Mouse (Mus musculus) kidney, postnatal 4 days (tissue): ENCODE measurements around the gene Plekha5.
"Not testable (repeated sequence)": the region's sequence is repeated elsewhere in the genome, so short reads cannot be mapped to it uniquely, and the experiment has no call there.

ENCODE experiments used
- DNase-seq, 2 experiments: peaks; one replicate each; pipeline ENCODE4 v3.0.0; 2021; ENCODE audit warnings: mixed read lengths in 2 of 2

Gene Plekha5

DNA sequence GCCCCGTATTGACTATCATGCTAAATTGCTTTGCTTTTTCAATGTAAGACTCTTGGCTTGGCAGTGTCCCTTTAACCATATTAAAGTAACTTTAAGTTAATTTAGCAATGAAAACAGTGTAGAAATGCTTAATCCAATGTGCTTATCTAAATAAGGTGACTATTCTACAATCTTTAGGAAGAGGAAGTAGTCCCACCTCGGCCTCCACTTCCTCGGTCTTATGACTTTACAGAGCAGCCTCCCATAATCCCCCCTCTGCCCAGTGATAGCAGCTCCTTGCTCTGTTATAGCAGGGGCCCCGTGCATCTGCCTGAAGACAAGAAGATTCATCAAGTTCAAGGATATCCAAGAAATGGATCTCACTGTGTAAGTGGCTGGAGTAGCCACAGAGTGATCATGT, 156.3 kb downstream of the Plekha5 start:
- no peak for DNase-seq

DNA sequence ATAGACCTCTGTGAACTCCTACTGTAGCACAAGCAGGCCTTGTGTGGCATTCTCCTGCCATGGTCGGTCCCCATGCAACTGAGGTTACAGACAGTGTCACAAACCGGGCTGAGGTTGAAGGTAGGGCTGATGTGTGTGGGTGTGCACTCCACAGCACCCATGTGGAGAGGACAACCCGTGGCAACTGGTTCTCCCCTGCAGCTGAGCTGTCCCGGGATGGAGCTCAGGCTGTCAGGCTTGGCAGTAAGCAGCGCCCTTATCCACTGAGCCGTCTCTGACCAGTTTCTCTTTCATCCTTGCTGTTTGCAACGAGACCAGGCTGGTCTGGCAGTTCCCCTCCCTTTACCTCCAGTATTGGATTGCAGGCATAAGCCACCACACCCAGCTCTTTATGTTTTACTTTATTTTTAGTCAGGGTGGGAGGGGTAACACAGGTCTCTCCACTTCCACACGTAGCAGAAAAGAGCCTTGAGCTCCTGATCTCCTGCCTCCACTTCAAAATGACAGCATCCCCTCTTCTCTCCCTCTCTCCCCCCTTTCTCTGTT, 162.9 kb downstream of the Plekha5 start:
- DNase-seq: no peak

DNA sequence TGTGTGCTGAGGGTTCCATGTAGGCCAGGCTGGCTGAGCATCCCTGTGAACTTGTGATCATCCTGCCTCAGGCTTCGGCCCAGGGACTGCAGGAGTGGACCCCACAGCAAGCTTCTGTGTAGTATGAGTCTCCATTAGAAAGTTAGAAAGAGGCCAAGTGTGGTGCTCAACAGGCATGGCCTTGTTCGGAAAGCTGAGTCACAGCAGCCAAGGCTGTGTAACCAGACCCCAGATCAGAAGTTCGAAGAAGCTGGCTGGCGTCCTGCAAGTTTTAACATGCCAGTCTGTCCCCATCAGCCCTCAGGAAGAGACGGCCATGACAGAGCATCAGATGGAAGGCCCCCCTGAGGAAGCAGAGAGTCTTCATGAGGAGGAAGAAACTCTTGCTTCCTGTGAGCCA, 167.5 kb downstream of the Plekha5 start:
- DNase-seq: no peak

DNA sequence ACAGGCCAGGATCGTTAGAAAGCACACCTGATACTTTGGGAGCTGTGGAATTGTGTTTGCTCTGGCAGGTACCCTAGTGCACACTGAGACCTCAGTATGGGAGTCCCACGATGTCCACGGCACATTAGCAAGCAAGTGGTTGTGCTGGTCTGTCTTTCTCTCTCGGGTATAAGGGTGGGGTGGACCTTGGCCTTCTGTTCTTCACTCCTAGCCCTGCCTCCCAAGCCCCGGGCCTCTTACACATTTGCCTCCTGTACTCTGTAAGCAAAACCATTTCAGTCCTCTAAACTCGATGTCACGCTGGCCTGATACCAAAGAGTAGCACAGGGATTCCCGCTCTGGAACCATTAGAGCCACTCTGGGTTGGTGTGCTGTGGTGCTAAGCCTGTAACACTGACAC, 168.9 kb downstream of the Plekha5 start:
- DNase-seq: no peak

DNA sequence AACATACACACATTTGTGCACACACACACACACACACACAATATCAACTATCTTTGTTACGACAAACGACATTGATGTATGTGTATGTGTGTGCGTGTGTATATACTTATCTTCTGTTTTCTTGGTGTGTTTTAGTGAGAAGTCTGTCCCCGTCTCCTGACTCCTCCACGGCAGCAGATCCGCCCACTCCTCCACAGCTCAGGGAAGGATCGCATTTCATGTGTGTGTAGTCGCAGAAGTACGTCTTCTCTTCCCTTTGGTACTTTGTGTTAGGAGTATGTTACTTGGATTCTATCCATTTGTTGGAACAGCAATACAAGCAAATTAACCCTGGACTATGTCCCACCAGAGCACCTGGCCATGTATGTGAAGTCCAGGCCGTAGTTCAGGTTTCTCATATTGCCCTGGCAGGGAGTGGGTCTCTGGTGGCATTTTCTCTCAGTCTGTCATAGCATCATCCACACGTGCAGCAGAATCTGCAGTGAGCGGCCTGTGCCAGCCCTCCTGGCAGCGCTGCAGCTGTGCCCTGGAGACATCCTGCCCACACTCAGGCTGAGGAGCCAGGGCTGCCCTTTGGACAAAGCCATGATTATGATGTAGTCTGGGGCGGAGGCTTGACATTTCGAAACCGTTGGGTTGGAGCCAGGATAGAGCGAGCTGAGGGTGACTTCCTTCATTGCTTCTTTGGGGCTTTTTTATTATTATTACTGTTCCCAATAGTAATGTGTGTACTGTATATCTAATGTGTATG, 169.7 kb downstream of the Plekha5 start:
- peak; percentile 31 to 55 for DNase-seq

DNA sequence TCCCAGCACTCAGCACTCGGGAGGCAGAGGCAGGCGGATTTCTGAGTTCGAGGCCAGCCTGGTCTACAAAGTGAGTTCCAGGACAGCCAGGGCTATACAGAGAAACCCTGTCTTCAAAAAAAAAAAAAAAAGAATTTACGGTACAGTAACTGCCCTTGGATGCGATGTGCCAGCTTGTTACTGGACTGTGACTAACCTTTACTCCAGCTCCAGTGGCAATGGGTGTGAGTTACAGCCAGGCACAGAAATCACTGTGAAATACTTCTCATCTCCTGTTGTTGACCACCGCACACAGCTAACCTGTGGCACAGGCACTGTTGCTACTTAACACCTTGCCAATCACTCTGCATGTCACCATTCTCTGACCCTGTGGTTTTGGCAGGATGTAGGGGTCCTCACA, 171.7 kb downstream of the Plekha5 start:
- not testable (repeated sequence) for DNase-seq

DNA sequence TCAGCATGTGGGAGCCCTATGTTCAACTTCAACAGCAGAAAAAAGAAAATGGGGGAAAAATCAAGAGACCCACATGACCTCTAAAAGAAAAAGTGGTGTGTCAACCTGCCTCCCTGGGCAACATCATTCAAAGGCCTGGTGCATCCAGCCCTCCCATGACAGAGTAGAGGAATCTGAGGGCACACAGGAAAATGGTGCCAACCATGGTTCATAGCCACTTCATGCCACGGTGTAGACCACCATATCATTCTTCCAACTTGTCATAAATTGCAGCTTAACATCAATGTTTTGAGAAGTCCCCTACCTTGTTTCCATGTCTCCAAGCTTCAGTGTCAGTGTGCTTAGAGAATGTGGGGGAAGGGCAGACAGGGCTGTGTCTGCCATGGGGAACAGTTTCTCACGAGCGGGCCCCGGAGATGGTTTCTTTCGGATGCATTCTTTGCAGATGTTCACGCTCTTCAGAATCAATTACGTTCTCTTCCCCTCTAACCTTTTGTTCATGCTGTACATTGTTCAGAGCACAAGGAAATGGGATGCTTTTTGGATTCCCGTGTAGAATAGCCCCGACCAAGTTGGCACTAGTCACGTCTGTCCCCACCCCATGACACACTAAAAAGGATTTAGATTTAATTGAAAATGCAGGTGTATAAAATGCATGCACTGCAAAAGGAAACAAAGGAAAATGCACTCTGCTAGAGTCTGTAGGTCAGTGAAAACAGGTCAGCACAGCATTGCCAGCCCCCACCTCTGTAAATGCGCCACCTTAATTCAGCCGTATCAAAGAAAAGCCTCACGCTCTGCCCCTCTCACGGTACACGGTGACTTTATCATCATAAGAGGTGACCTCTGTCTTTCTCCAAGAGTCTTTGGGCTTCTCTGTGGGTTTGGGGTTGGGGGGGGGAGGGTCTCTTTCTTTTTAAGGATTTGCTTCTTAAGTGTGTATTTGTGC, 173.8 kb downstream of the Plekha5 start:
- no peak for DNase-seq

DNA sequence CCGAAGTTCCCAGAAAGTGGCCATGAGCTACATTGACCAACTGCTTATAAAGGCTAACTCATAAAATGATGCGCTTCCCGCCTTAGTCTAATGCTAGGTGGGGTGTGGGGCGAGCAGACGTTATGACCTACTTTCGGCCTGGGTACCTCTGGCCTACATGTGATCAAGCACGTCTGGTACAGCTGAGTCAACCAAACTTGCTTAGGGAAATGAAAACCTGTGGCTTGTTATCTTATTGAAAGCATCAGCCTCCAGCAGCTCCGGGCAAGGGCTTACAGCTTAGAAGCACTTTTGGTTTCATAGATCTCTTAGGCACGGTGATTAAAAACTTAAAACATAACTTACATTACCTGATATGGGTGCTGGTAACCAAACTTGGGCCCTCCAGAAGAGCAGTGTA, 174.7 kb downstream of the Plekha5 start:
- no peak for DNase-seq

DNA sequence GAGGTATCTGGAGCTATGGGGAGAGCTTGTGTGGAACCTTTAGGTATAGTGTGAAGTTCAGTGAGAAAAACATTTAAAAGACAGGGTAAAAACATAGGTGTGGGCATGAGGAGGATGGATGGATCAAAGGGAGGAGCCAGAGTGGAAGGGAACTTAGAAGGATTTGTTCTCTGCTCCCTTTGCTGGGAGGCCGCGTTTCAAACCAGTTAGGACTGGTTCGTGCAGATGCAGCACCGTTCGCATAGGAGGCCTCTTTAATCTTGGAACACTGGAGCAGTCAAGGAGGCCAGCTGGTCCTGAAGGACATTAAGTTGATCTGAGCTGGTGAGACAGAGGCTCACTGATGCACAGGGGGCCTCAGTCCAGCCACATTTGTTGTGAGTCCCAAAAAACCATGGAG, 175.5 kb downstream of the Plekha5 start:
- no peak for DNase-seq

DNA sequence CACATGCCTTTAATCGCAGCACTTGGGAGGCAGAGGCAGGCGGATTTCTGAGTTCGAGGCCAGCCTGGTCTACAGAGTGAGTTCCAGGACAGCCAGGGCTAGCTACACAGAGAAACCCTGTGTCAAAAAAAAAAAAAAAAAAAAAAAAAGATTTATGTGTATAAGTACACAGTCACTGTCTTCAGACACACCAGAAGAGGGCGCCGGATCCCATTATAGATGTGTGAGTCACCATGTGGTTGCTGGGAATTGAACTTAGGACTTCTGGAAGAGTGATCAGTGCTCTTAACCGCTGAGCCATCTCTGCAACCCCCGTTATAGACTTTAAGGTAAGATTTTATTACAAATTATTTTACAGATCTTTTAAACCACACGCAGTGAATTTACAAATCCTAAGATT, 176.8 kb downstream of the Plekha5 start:
- peak in 1 of 2 experiments; percentile 40 for DNase-seq

DNA sequence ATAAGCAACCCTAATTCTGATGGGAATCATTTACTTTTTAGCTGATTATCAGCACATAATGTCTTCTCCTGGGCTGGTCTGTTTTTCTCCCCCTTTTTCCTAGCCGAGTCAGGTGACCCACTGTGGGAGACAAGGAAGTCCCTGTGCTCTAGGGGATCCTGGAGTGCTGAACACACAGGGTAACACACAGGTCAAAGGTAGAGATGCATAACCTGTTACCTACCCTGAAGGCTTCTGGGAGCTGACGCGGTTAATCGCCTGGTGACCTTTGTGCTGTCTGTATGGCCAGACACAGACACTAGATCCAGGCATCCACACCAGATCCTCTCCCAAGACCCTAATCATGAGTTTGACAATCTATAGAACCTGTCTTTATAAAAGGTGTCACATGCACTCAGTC, 177.3 kb downstream of the Plekha5 start:
- no peak for DNase-seq

DNA sequence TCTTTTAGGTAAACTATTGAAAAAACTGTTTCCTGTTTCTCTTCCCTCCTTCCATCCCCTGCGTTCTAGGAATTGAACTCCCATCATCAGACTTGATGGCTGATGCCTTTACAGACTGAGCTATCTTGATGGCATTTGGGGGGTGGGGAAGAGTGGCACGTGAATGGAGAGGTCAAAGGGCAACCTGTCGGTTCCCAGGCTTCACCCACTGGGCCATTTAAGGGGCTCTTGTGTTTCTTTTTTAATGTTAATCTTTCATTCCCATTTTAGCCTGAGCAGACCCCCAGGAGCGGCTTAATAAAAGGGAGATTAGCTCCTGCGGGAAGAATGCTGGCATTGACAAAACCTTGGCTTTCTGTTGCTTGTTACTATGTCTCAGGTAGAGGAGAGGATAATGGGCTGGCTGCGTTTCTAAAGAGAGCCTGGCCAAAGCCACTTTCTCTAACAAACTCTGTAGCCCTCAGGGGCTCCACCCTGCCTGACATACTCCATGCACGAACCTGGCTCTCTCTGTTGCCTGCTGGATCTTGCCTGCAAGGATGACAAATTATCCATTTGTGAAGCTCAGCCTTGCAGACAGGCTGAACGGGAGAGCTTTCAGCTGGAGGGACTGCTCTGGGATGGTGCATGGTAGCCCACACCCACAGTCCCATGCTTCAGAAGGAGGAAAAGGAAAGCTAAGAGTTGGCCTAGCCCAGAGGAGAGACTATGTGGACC, 179.5 kb downstream of the Plekha5 start:
- DNase-seq: no peak

DNA sequence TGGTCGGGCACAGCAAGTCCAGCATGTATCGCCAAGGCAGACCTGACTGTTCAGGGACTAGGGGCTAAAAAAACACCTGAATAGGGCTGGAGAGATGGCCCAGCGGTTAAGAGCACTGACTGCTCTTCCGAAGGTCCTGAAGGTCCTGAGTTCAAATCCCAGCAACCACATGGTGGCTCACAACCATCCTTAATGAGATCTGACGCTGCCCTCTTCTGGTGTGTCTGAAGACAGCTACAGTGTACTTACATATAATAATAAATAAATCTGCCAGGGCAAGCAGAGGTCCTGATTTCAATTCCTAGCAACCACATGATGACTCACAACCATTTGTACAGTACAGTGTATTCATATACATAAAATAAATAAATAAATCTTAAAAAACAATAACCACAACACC, 181.3 kb downstream of the Plekha5 start:
- not testable (repeated sequence) for DNase-seq

DNA sequence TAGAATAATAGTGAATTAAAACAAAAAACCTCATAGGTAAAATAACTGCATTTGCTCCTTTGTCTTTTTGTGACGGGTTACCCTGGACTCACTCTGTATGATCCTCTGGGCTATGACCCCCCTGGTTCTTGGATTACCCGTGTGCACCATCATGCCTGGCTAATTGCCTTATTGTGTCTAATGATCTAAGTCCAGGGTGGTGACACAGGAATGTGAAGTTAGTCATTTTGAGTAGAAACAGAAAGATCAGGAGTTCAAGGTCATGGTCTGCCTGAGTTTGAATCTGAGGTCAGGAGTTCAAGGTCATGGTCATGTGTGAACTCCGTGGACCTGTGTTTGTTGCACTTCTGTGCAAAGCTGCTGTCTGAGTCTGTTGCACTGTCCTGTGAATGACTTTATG, 181.9 kb downstream of the Plekha5 start:
- DNase-seq: no peak

DNA sequence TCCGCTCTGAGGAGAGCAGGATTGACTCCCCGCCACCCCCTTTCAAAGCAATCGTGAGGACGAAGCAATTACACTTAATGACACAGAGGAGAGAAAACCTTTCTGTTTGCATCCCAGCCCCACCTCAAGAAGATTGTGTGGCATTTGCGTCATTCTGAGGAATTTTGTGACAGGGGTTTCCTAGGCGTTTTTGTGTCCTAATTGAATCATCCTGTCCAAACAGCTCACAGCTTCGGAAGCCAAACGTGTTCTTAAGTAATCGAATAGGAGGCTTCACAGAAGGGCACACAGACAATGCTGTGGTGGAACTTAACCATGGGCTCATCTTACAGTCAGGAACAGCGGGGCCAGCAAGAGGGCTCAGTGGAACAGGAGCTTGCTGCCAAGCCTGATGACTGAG, 182.7 kb downstream of the Plekha5 start:
- DNase-seq: no peak

DNA sequence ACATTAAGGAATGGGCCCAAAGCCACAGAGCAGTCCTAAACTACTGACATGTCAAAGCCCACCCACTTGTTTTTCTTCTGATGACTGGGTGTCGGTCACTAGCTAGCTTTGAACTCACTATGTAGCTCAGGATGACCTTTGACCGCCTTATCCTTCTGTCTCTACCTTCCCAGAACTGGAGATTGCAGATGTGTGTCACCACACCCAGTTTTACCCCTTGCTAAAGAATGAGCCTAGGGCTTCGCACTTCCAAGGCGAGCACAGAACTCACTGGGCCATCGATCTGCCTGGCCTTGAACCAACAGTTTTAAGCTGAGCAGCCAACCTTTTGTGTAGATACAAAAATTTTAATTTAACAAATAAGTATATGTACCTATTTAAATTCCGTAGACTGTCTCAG, 184.8 kb downstream of the Plekha5 start:
- DNase-seq: no peak

DNA sequence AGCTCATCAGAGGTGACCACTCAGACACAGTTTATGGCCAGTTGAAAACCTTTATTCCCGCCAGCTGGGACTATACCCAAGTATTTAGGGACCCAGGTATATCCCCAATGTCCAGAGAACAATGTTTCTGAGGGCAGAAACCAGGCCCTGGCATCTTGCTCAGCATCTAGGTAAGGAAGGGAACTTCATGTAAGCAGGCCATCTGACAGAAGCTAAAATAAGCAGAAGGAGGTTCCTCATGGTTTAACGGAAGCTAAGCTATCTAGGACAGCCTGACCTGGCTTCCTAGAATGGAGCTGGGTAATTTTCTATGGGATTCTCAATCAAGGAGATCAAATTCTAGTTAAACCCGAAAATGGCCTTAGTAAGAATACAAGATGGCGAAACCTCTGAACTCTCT, 185.7 kb downstream of the Plekha5 start:
- DNase-seq: no peak

DNA sequence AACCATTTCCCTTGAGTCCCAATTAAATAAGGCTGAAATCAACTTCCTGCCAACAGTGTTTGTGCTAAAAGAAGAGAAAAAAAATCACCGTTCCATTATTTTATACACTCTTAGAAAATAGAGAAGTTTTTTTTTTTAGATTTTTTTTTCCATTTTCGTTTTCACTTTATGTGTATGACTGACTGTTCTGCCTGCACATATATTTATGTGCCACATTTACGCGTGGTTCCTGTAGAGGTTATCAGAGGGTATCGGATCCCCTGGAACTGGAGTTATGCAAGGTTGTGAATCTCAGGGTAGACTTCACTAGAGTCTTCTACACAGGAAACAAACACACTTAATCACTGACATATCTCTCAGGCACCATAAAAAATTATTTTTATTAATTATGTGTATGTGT, 186.3 kb downstream of the Plekha5 start:
- DNase-seq: no peak

DNA sequence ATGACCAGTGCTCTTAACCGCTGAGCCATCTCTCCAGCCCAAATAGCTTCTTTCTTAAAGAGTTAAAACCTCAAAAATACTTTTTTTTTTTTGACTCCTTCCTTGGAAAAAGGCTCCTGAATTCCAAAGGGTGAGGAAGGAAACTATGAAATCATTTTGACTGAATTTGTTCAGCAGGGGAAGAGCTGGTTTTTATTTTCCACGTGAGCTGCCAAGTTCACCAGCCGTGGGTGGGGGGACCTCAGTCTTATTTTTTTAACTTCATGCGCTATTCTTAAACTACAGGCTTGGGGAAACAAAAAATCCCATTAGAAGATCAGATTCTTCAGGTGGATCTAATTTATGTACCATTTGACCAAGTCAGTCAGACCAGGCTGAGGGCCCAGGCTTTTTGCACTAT, 187.4 kb downstream of the Plekha5 start:
- DNase-seq: no peak

DNA sequence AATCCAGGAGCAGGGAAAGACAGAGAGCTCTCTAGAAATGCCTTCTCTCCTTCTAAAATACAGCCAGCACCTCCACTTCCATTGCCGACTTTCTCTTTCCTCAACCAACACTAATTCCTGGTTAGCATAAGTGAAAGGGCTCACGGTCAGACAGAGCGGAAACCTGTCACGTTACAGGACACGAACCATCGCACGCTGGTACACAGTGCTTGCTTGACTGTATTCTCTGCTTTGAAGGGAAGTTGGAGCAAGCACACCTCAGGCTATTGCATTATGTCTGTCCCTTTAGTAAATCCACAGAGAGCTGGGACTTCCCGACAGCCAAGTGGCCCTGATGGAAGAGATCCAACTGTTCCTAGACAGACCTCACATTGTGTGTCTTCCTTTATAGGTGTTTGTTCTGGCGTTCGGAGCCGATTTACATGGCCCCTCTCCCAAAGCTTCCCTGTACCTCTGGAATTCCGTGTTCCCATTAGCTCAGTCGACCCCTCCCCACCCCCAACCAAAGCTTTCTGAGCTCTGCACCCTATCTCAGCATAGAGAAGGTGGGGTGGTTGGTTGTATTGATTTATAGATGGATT, 188.1 kb downstream of the Plekha5 start:
- no peak for DNase-seq

DNA sequence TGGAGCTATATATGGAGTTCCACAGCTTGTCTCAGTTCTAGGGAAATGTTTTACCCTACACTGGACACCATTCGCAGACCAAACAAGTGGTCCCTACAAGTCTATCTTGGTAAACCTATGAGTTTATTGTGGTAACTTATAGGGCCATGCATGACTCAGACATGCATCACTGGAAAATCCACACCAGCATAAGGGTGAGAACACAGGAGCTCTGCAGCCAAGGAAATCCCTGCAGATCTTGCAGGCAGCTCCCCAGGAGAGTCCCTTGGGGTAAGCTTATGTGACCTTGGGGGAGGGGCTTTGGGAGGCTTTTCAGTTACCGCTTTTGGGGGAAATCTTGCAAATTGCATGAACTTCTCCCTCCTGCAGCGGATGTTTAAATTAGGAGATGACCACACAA, 190.0 kb downstream of the Plekha5 start:
- DNase-seq: no peak

DNA sequence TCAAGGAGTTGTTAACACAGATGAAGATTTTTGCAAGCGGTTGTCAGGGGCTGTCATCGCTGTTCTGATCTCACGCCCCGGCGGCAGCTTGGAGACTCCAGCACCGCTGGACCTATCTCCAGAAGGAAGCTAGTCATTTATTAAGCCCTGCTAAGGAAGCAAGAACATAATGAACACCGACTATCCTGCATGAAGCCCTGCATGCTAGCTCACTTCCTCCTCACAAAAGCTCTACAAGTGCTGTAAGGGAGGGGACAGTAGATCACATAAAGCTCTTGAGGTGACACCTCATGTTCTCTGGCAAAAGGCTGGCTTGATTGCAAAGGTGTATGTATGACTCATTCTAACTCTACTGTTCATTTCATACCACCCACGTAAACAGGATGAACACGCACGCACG, 190.9 kb downstream of the Plekha5 start:
- peak in 1 of 2 experiments; percentile 44 for DNase-seq
